Mouse (Mus musculus) CD4-positive, CD25-positive, alpha-beta regulatory T cell, adult 2 months (primary cell): ENCODE data around the gene Clstn1.

ENCODE experiments used
- DNase-seq: peaks from one replicate; pipeline ENCODE4 v3.0.0-alpha.2; 2012; ENCODE audit warnings: low read depth, low spot score

Gene Clstn1

GRCm38 (mm10) chr4:149567432-149568026 lies 18.7 kb upstream of the Clstn1 start:
- no peak for DNase-seq

GRCm38 (mm10) chr4:149568622-149569021 lies 17.6 kb upstream of the Clstn1 start:
- no peak for DNase-seq

GRCm38 (mm10) chr4:149569781-149570497 lies 16.3 kb upstream of the Clstn1 start:
- no peak for DNase-seq

GRCm38 (mm10) chr4:149570498-149570863 lies 15.8 kb upstream of the Clstn1 start:
- DNase-seq, result no peak

- no peak for DNase-seq
Measured at GRCm38 (mm10) chr4:149571209-149571608, 15.1 kb upstream of the Clstn1 start.

- no peak for DNase-seq
Measured at GRCm38 (mm10) chr4:149571651-149572149, 14.6 kb upstream of the Clstn1 start.

- DNase-seq, result no peak
Measured at GRCm38 (mm10) chr4:149572446-149572845, 13.8 kb upstream of the Clstn1 start.

- no peak for DNase-seq
Measured at GRCm38 (mm10) chr4:149572851-149573250, 13.4 kb upstream of the Clstn1 start.

- no peak for DNase-seq
Measured at GRCm38 (mm10) chr4:149574391-149574821, 11.9 kb upstream of the Clstn1 start.

- DNase-seq, result no peak
Measured at GRCm38 (mm10) chr4:149576061-149576460, 10.2 kb upstream of the Clstn1 start.

GRCm38 (mm10) chr4:149576993-149577548 lies 9.2 kb upstream of the Clstn1 start:
- DNase-seq, result no peak

- no peak for DNase-seq
Measured at GRCm38 (mm10) chr4:149578085-149578681, 8.1 kb upstream of the Clstn1 start.

- DNase-seq, result no peak
Measured at GRCm38 (mm10) chr4:149578831-149579230, 7.4 kb upstream of the Clstn1 start.

GRCm38 (mm10) chr4:149585236-149585635 lies 1.0 kb upstream of the Clstn1 start:
- DNase-seq, result no peak

- peak; percentile 24 for DNase-seq
Measured at GRCm38 (mm10) chr4:149586783-149587595, 721 bp downstream of the Clstn1 start.

GRCm38 (mm10) chr4:149587596-149588168 lies 1.4 kb downstream of the Clstn1 start:
- DNase-seq, result no peak

GRCm38 (mm10) chr4:149590200-149590599 lies 3.9 kb downstream of the Clstn1 start:
- DNase-seq, result peak; percentile 20

GRCm38 (mm10) chr4:149591486-149591885 lies 5.2 kb downstream of the Clstn1 start:
- DNase-seq, result no peak

GRCm38 (mm10) chr4:149594913-149595581 lies 8.8 kb downstream of the Clstn1 start:
- no peak for DNase-seq

- no peak for DNase-seq
Measured at GRCm38 (mm10) chr4:149597641-149598208, 11.5 kb downstream of the Clstn1 start.
